Mouse (Mus musculus): Measurements from ENCODE around the gene Fam241b. TPM values are rescaled to one million over a fixed set of nuclear protein-coding genes. Genes with fewer than 3 reads are reported as not detected.
A peak's percentile ranks its signal among the peaks of the same experiment; 100 is the strongest.

Fam241b gene
- polyA plus RNA-seq (2015; fragmentation: Nextera tagmentation; extraction: Ambion mirVana) = 0.55 and 1.1 TPM in 2 replicates

DNA sequence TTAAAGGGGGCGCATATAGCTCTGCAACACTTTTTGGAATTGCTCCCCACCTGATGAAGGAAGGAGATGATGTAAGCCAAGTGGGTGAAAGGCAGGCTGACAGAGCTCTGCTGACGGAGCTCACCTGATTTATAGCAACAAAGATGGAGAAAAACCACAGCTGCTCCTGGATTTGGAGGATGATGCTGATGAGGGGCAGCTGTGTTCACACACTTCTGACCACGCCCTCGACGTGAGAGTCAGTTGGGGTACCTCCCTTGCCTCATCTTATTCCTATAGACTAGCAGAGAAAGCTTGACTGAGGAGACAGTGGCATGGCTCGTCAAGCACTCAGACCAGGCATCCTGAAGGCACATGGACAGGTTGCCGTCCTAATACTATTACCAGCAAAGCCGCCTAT is at the start of gene Fam241b:
Gene Fam241b (minus strand): TSS at position 101 of the 400 bp plus-strand sequence.
- Histone ChIP-seq H3K4me1 (ENCODE audit: control insufficient read depth, low read depth, low read length) (no peaks in the 10 kb centered on the region), H3K9me3 (replicated peaks; ENCODE audit: control insufficient read depth, low read length) (no peaks in the 10 kb centered on the region), H3K9ac (ENCODE audit: low read depth, low read length) (no peak within 1 kb of the TSS), H3K36me3 (ENCODE audit: control insufficient read depth, insufficient read depth) (no peaks in the 10 kb centered on the region), H3K4me2 (ENCODE audit: low read depth, low read length) (no peak within 1 kb of the TSS), H3K4me3 (ENCODE audit: low read depth, low read length) (no peak within 1 kb of the TSS), H3K27ac (ENCODE audit: low read length) (no peak within 1 kb of the TSS), H3K27me3 (ENCODE audit: control insufficient read depth, insufficient read depth, low read depth, low read length) (no peaks in the 10 kb centered on the region)
- no peak for ATAC-seq (ENCODE audit: low read depth)
- 51% methylated on average over 8 of the region's 8 CpGs for WGBS (ENCODE audit: insufficient replicate concordance)

DNA sequence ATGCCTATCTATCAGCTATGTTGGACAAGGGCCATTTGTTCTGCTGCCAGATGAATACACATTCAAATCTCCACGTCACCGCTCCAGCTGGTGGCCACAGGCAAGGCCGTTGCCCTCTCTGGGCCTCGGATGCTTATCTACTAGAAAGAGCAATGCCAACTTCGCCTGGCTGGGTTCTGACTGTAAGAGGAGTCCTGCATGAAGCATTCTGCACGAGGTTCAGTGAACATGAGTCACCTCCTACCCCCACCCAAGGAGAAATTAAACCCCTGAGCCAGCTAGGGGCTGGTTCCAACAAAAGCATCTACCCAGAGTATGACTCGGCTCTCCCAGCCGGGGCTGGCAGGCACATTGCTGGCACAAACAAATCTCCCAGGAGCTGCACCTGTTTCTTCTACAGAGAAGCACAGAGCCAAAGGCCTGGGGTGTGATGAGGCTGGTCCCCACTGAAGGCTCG is 49.0 kb upstream of the Fam241b start:
- Histone ChIP-seq H3K27me3 (ENCODE audit: control insufficient read depth, insufficient read depth, low read depth, low read length) (no peaks in the 10 kb centered on the region), H3K36me3 (ENCODE audit: control insufficient read depth, insufficient read depth) (no peaks in the 10 kb centered on the region), H3K4me3 (ENCODE audit: low read depth, low read length) (no peak overlapping the region), H3K27ac (ENCODE audit: low read length) (no peak overlapping the region), H3K4me1 (ENCODE audit: control insufficient read depth, low read depth, low read length) (peaks cover 5% of the 10 kb centered on the region), H3K4me2 (ENCODE audit: low read depth, low read length) (no peak overlapping the region), H3K9ac (ENCODE audit: low read depth, low read length) (no peak overlapping the region), H3K9me3 (replicated peaks; ENCODE audit: control insufficient read depth, low read length) (no peaks in the 10 kb centered on the region)
- 52% methylated on average over 9 of the region's 9 CpGs for WGBS (ENCODE audit: insufficient replicate concordance)
- no peak for ATAC-seq (ENCODE audit: low read depth)

DNA sequence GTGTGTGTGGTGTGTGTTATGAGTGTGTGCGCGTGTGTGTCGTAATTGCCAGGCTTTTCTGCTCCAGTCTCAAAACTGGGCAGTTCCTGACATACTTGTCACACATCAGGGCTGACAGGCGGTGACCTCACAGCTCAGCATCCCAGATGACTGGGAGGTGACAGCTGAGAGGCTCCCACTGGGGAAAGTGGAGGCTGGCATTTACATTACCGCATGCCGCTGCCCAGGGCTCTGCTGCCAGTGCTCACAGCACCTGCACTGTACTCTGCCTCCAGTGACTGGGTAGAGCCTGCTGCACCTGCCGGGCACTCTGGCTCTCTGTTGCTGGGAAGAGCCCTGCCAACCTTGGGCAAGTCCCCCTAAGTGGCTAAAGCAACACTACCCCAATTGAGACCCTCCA is 47.1 kb upstream of the Fam241b start:
- H3K36me3 ChIP-seq (ENCODE audit: control insufficient read depth, insufficient read depth) = no peaks in the 10 kb centered on the region
- no peak for ATAC-seq (ENCODE audit: low read depth)
- no peak overlapping the region for H3K9ac ChIP-seq (ENCODE audit: low read depth, low read length)
- H3K27ac ChIP-seq (ENCODE audit: low read length) = no peak overlapping the region
- H3K4me2 ChIP-seq (ENCODE audit: low read depth, low read length) = no peak overlapping the region
- H3K4me3 ChIP-seq (ENCODE audit: low read depth, low read length) = no peak overlapping the region
- peaks cover 3% of the 10 kb centered on the region for H3K4me1 ChIP-seq (ENCODE audit: control insufficient read depth, low read depth, low read length)
- H3K27me3 ChIP-seq (ENCODE audit: control insufficient read depth, insufficient read depth, low read depth, low read length) = no peaks in the 10 kb centered on the region
- 84% methylated on average over 7 of the region's 7 CpGs for WGBS (ENCODE audit: insufficient replicate concordance)
- H3K9me3 ChIP-seq (replicated peaks; ENCODE audit: control insufficient read depth, low read length) = no peaks in the 10 kb centered on the region

DNA sequence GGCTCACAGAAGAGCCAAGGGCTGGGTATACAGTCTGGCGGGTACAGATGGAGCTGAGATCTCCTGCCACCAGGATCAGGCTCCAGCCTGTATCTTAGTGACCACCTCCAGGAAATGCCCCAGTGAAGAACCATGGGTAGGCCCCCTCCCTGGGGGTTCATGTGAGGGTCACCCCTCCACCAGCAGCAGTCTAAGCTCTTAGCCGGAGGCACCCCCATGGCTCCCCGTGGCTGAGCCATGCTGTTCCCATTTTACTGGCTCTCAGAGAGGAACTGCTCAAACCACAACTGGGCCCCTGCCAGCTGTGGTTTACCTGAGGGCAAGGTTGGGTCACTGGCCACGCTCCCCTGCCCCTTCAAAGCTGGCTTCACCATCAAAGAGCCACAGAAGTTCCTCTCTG is 46.2 kb upstream of the Fam241b start:
- peaks cover 3% of the 10 kb centered on the region for H3K4me1 ChIP-seq (ENCODE audit: control insufficient read depth, low read depth, low read length)
- H3K36me3 ChIP-seq (ENCODE audit: control insufficient read depth, insufficient read depth) = no peaks in the 10 kb centered on the region
- no peak overlapping the region for H3K27ac ChIP-seq (ENCODE audit: low read length)
- no peak for ATAC-seq (ENCODE audit: low read depth)
- H3K4me3 ChIP-seq (ENCODE audit: low read depth, low read length) = peak overlapping the region; percentile 14; the same call in 1 of the 2 replicates
- no peak overlapping the region for H3K4me2 ChIP-seq (ENCODE audit: low read depth, low read length)
- WGBS (ENCODE audit: insufficient replicate concordance) = 58% methylated on average over 4 of the region's 4 CpGs
- H3K9ac ChIP-seq (ENCODE audit: low read depth, low read length) = no peak overlapping the region
- H3K27me3 ChIP-seq (ENCODE audit: control insufficient read depth, insufficient read depth, low read depth, low read length) = no peaks in the 10 kb centered on the region
- H3K9me3 ChIP-seq (replicated peaks; ENCODE audit: control insufficient read depth, low read length) = no peaks in the 10 kb centered on the region

DNA sequence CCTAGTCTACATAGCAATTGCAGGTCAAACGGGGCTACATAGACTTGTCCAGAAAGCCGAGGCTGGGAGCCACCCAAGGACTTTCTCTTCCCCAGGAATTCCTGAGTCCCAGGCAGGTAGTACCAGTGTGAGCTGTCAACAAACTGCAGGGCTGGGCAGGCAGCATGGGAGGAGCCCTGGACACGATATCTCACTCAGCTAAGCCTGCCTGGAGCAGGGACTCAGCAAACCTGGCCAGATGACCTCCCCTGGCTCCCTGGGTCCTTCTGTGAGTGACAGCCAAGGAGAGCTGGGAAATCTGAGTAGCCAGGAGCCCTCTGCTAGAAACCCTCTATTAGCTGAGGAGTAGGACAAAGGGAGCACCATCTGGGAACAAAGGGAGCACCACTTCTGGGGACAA is 45.6 kb upstream of the Fam241b start:
- no peak for ATAC-seq (ENCODE audit: low read depth)

DNA sequence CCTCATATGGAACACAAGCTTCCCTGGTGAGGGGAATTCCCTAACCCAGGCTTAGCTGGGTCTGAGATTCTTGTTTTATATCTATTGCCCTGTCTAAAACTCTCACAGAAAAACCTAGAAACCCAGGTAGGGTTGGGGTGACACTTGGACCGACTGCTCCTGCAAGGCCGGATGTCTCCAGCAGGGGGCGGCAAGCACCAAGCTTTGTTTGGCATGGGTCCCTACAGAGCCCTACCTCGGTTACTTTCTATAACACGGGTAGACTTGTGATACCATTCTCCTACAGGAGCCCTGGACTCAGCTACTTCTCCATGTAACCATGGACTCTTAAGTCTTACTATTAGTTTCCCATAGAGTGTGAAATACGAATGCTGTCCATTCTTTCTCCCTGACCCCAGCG is 43.2 kb upstream of the Fam241b start:
- peak; percentile 53 for ATAC-seq (ENCODE audit: low read depth)
- Histone ChIP-seq H3K4me2 (ENCODE audit: low read depth, low read length) (no peak overlapping the region), H3K27me3 (ENCODE audit: control insufficient read depth, insufficient read depth, low read depth, low read length) (no peaks in the 10 kb centered on the region), H3K9me3 (replicated peaks; ENCODE audit: control insufficient read depth, low read length) (no peaks in the 10 kb centered on the region), H3K4me3 (ENCODE audit: low read depth, low read length) (no peak overlapping the region), H3K9ac (ENCODE audit: low read depth, low read length) (no peak overlapping the region), H3K36me3 (ENCODE audit: control insufficient read depth, insufficient read depth) (no peaks in the 10 kb centered on the region), H3K4me1 (ENCODE audit: control insufficient read depth, low read depth, low read length) (peaks cover 3% of the 10 kb centered on the region; the same call in 1 of the 2 replicates), H3K27ac (ENCODE audit: low read length) (no peak overlapping the region)
- WGBS (ENCODE audit: insufficient replicate concordance) = 19% methylated on average over 7 of the region's 7 CpGs

More for the DNA sequence above, 45.6 kb upstream of the Fam241b start:
- peaks cover 3% of the 10 kb centered on the region for H3K4me1 ChIP-seq (ENCODE audit: control insufficient read depth, low read depth, low read length)
- H3K36me3 ChIP-seq (ENCODE audit: control insufficient read depth, insufficient read depth) = no peaks in the 10 kb centered on the region
- no peaks in the 10 kb centered on the region for H3K27me3 ChIP-seq (ENCODE audit: control insufficient read depth, insufficient read depth, low read depth, low read length)
- no peak overlapping the region for H3K9ac ChIP-seq (ENCODE audit: low read depth, low read length)
- H3K9me3 ChIP-seq (replicated peaks; ENCODE audit: control insufficient read depth, low read length) = no peaks in the 10 kb centered on the region
- H3K27ac ChIP-seq (ENCODE audit: low read length) = no peak overlapping the region
- H3K4me3 ChIP-seq (ENCODE audit: low read depth, low read length) = no peak overlapping the region
- WGBS (ENCODE audit: insufficient replicate concordance) = 42% methylated on average over 3 of the region's 3 CpGs
- no peak overlapping the region for H3K4me2 ChIP-seq (ENCODE audit: low read depth, low read length)

- H3K27ac ChIP-seq (ENCODE audit: low read length) = no peak overlapping the region
- no peak overlapping the region for H3K4me2 ChIP-seq (ENCODE audit: low read depth, low read length)
- no peak overlapping the region for H3K4me3 ChIP-seq (ENCODE audit: low read depth, low read length)
- 2% methylated on average over 10 of the region's 10 CpGs for WGBS (ENCODE audit: insufficient replicate concordance)
- ATAC-seq (ENCODE audit: low read depth) = 0 out of 2 replicates have a peak, but pooled peaks have one; percentile 30
- H3K4me1 ChIP-seq (ENCODE audit: control insufficient read depth, low read depth, low read length) = no peaks in the 10 kb centered on the region
- no peaks in the 10 kb centered on the region for H3K9me3 ChIP-seq (replicated peaks; ENCODE audit: control insufficient read depth, low read length)
- no peak overlapping the region for H3K9ac ChIP-seq (ENCODE audit: low read depth, low read length)
- H3K36me3 ChIP-seq (ENCODE audit: control insufficient read depth, insufficient read depth) = no peaks in the 10 kb centered on the region
- H3K27me3 ChIP-seq (ENCODE audit: control insufficient read depth, insufficient read depth, low read depth, low read length) = no peaks in the 10 kb centered on the region
Measured at GRCm38 (mm10) chr10:62183053-62183452, 39.3 kb upstream of the Fam241b start.

GRCm38 (mm10) chr10:62182471-62183014 is 38.8 kb upstream of the Fam241b start:
- Histone ChIP-seq H3K27me3 (ENCODE audit: control insufficient read depth, insufficient read depth, low read depth, low read length) (no peaks in the 10 kb centered on the region), H3K9ac (ENCODE audit: low read depth, low read length) (no peak overlapping the region), H3K36me3 (ENCODE audit: control insufficient read depth, insufficient read depth) (no peaks in the 10 kb centered on the region), H3K27ac (ENCODE audit: low read length) (no peak overlapping the region), H3K9me3 (replicated peaks; ENCODE audit: control insufficient read depth, low read length) (no peaks in the 10 kb centered on the region), H3K4me1 (ENCODE audit: control insufficient read depth, low read depth, low read length) (no peaks in the 10 kb centered on the region), H3K4me3 (ENCODE audit: low read depth, low read length) (no peak overlapping the region), H3K4me2 (ENCODE audit: low read depth, low read length) (no peak overlapping the region)
- WGBS (ENCODE audit: insufficient replicate concordance) = 51% methylated on average over 6 of the region's 6 CpGs
- no peak for ATAC-seq (ENCODE audit: low read depth)

- Histone ChIP-seq H3K36me3 (ENCODE audit: control insufficient read depth, insufficient read depth) (no peaks in the 10 kb centered on the region), H3K27me3 (ENCODE audit: control insufficient read depth, insufficient read depth, low read depth, low read length) (no peaks in the 10 kb centered on the region), H3K4me3 (ENCODE audit: low read depth, low read length) (no peak overlapping the region), H3K9ac (ENCODE audit: low read depth, low read length) (no peak overlapping the region), H3K4me1 (ENCODE audit: control insufficient read depth, low read depth, low read length) (no peaks in the 10 kb centered on the region), H3K9me3 (replicated peaks; ENCODE audit: control insufficient read depth, low read length) (no peaks in the 10 kb centered on the region), H3K4me2 (ENCODE audit: low read depth, low read length) (no peak overlapping the region), H3K27ac (ENCODE audit: low read length) (no peak overlapping the region)
- no peak for ATAC-seq (ENCODE audit: low read depth)
- WGBS (ENCODE audit: insufficient replicate concordance) = 34% methylated on average over 3 of the region's 3 CpGs
Measured at GRCm38 (mm10) chr10:62181701-62182100, 38.0 kb upstream of the Fam241b start.

Data from liver, embryonic 16.5 days (tissue).